Mouse (Mus musculus) v-Abl transformed pro-B cells (cell line): ENCODE data around the gene Rufy4.

Experiments
- in situ Hi-C, 2 experiments: fragments of 400-800 bp; cut with MboI; formaldehyde crosslinking; loops; one replicate each; pipeline ENCODE4 v1.15.1; 2025; ENCODE audit not compliant: unreplicated experiment in 2 of 2

Gene Rufy4

GRCm38 (mm10) chr1:74195961-74196360, 70.6 kb downstream of the Rufy4 start:
- in situ Hi-C loops = loop anchor here in 1 of 2 experiments (5.0 kb wide), 1 partner anchor 299 kb away; no protein-coding TSS in a partner anchor

- in situ Hi-C loops = loop anchor here in 1 of 2 experiments (5.0 kb wide), 1 partner anchor 300 kb away; no protein-coding TSS in a partner anchor
Observed at GRCm38 (mm10) chr1:74196621-74197419, 71.5 kb downstream of the Rufy4 start.
